Mouse (Mus musculus) forebrain, embryonic 10.5 days (tissue): ENCODE measurements around the gene Ldlrad3. TPM values are rescaled to one million over a fixed set of nuclear protein-coding genes. Genes with fewer than 3 reads are reported as not detected.

ENCODE experiments used
- DNase-seq: peaks from one replicate; pipeline ENCODE4 v3.0.0-alpha.2; 2017; ENCODE audit warnings: low spot score; ENCODE audit errors: extremely low spot score
- H3K27ac ChIP-seq: fragments of 300-500 bp; sonication (generic); 2 replicates; pipeline ENCODE4 v1.5.1; 2016; ENCODE audit warnings: mild to moderate bottlenecking
- H3K27me3 ChIP-seq: fragments of 300-500 bp; sonication (generic); 2 replicates; pipeline ENCODE4 v1.6.1; 2016; ENCODE audit warnings: mild to moderate bottlenecking; ENCODE audit not compliant: poor library complexity, severe bottlenecking
- H3K36me3 ChIP-seq: fragments of 300-500 bp; sonication (generic); replicated peaks from 2 replicates; pipeline ENCODE4 v1.6.1; 2016; ENCODE audit warnings: mild to moderate bottlenecking, moderate library complexity
- H3K4me1 ChIP-seq: fragments of 300-500 bp; sonication (generic); 2 replicates; pipeline ENCODE4 v1.6.1; 2016
- H3K4me3 ChIP-seq: fragments of 300-500 bp; sonication (generic); 2 replicates; pipeline ENCODE4 v1.5.1; 2016; ENCODE audit warnings: mild to moderate bottlenecking, moderate library complexity
- H3K9me3 ChIP-seq: fragments of 300-500 bp; sonication (generic); 2 replicates; pipeline ENCODE4 v1.6.1; 2016; ENCODE audit warnings: mild to moderate bottlenecking, moderate library complexity
- WGBS: fragments of 180-500 bp; shearing (Covaris S2); methylation state at CpG from one replicate; pipeline ENCODE4 v1.1.7; 2016; 5-methylcytosine and 5-hydroxymethylcytosine counted together
- polyA plus RNA-seq: library from polyadenylated mRNA; unstranded; fragments of >200 nt; fragmentation: Nextera tagmentation; extraction: Ambion mirVana; gene quantifications from 2 replicates; pipeline ENCODE4 v1.2.1, GENCODE M21; 2016

Ldlrad3 gene
- polyA plus RNA-seq, 1 experiment from 2014 or later: 54.6 TPM

DNA sequence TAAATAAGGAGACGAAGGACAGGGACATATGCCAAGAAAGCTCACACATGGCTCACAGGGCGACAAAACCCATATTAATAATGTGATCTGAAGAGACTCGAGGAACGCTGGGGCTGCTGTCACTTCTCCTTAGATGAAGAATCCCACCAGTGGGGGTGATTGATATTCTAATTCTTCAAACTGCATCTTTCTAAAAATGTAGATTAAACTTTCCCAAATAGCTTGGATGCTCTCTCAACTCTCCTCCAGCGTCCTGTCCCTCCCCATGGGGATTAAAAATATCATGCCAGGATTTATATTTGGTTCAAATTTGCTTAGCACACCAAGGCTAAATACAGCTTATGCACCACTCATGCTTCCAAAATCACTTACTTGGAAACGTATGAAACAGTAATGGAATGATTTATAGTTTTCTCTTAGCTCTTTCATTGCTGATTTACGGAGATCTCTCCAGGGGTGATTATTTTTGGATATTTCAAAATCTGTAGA, 182.4 kb downstream of the Ldlrad3 start:
- WGBS: 71% methylated on average over 7 of the region's 7 CpGs
- Histone ChIP-seq H3K4me1 (peaks cover 82% of the 10 kb centered on the region), H3K4me3 (no peak overlapping the region; the same call in 1 of the 2 replicates), H3K9me3 (no peaks in the 10 kb centered on the region), H3K27me3 (no peaks in the 10 kb centered on the region), H3K27ac (peak overlapping the region; percentile 87), H3K36me3 (no peaks in the 10 kb centered on the region)
- DNase-seq: no peak

DNA sequence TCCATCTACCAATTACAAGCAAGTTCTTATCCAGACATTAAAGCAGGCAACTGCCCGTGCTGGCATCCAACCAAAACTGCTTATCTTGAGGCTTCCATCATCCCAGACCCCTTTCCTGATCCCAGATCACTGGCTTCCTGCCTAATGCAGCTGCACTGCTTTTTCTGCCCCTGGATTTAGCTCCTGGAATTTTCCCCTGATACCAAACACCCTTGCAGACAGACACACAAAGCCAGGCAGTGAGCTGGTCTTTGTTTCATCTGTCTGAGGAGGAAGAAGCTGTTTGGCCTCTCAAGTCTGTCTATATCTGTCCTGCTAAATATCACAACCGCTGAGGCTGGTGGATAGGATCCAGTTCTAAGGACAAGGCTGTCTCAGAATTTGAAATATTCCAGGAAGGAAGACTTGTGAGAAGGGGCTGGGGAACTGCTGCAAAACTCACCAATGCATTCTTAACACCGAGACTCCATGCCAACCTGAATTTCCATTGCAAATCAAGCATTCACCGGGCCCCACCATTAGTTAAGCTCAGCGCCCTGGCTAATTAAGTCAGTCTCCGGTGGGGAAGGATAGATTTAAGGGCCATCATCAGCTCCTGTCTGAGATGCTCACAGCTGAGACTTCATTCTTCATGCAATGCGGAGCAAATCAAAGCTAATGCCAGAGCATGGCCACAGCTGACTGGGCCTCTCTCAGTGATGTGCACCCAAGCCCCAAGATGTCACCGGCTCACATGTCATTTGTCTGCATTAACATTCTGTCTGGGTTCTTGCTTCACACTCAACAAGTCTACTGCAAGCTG, 183.0 kb downstream of the Ldlrad3 start:
- Histone ChIP-seq H3K36me3 (no peaks in the 10 kb centered on the region), H3K27ac (peak overlapping the region; percentile 87), H3K27me3 (no peaks in the 10 kb centered on the region), H3K4me3 (peak overlapping the region; percentile 16; the same call in 1 of the 2 replicates), H3K4me1 (peaks cover 75% of the 10 kb centered on the region), H3K9me3 (no peaks in the 10 kb centered on the region)
- WGBS: 17% methylated on average over 8 of the region's 8 CpGs
- DNase-seq: peak; percentile 35

DNA sequence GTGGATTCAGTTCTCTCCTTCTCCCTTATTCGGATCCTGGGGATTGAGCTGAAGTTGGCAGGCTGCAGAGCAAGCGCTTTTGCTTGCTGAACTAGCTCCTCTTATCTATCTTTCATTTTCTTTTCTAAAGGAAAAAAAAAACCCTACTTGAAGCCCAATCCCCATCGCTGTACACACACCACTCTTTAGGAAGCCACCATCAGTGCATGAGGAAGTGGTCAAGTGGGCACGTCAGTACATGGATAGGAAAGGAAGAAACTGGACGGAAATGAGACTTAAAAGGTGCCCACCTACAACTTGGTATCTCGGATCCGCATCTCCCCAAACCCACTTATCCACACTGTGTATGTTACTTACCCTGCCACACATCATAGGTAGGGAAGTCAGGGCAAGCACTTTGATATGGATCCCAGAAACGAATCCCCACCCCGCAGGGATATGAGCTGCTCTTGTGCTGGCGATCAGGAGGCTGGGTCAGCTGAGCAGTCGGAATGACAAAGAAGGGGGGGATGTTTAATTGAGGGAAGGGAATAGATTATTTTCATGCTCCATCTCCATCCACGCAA, 183.7 kb downstream of the Ldlrad3 start:
- H3K4me1 ChIP-seq: peaks cover 74% of the 10 kb centered on the region
- no peaks in the 10 kb centered on the region for H3K36me3 ChIP-seq
- DNase-seq: no peak
- H3K4me3 ChIP-seq: peak overlapping the region; percentile 16; the same call in 1 of the 2 replicates
- H3K27ac ChIP-seq: peak overlapping the region; percentile 87
- 58% methylated on average over 12 of the region's 12 CpGs for WGBS
- no peaks in the 10 kb centered on the region for H3K9me3 ChIP-seq
- no peaks in the 10 kb centered on the region for H3K27me3 ChIP-seq

- Histone ChIP-seq H3K4me3 (no peak overlapping the region), H3K27me3 (no peaks in the 10 kb centered on the region), H3K36me3 (no peaks in the 10 kb centered on the region), H3K4me1 (peaks cover 74% of the 10 kb centered on the region), H3K9me3 (no peaks in the 10 kb centered on the region), H3K27ac (peak overlapping the region; percentile 87; the same call in 1 of the 2 replicates)
- 27% methylated on average over 1 of the region's 1 CpGs for WGBS
- DNase-seq: no peak
These were observed 184.5 kb downstream of the Ldlrad3 start for GRCm38 (mm10) chr2:102001661-102002060.

DNA sequence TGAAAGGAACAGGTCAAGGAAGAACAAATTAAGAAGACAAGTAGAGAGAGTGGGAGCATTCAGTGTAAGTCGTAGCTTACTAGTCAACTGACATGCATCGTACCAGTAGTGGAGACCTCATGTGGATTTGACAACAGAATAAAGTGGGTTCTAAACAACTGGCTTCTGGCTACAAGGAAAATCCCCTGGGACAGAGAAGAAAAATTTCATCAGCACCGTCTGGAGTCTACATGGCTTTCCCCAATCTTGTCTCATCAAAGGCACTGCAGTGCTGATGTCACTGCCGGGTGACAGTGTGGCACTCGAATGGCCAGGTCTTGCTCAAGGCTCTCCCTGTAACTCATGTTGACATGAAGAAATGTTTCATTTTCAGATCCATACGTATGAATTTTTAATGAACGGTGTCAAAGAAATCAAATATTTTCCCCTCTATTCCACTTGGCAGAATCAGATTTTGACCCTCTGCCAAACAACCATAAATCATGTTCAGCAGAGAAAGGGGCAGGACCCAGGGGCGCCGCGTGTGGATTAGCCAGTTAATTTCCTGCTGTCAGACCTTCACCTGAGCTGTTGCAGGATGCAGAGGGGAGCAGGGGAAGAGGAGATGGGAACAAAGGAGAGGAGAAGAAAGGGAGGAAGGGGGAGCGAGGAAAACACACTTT, 187.1 kb downstream of the Ldlrad3 start:
- Histone ChIP-seq H3K4me3 (no peak overlapping the region), H3K4me1 (peaks cover 57% of the 10 kb centered on the region), H3K9me3 (no peaks in the 10 kb centered on the region), H3K27me3 (no peaks in the 10 kb centered on the region), H3K27ac (peak overlapping the region; percentile 9; the same call in 1 of the 2 replicates), H3K36me3 (no peaks in the 10 kb centered on the region)
- 90% methylated on average over 11 of the region's 11 CpGs for WGBS
- no peak for DNase-seq

GRCm38 (mm10) chr2:101997013-101997412, 189.2 kb downstream of the Ldlrad3 start:
- Histone ChIP-seq H3K36me3 (no peaks in the 10 kb centered on the region), H3K27me3 (no peaks in the 10 kb centered on the region), H3K4me3 (no peak overlapping the region), H3K4me1 (peaks cover 44% of the 10 kb centered on the region), H3K9me3 (no peaks in the 10 kb centered on the region), H3K27ac (peak overlapping the region; percentile 65; the same call in 1 of the 2 replicates)
- WGBS: 88% methylated on average over 11 of the region's 11 CpGs
- DNase-seq: no peak

DNA sequence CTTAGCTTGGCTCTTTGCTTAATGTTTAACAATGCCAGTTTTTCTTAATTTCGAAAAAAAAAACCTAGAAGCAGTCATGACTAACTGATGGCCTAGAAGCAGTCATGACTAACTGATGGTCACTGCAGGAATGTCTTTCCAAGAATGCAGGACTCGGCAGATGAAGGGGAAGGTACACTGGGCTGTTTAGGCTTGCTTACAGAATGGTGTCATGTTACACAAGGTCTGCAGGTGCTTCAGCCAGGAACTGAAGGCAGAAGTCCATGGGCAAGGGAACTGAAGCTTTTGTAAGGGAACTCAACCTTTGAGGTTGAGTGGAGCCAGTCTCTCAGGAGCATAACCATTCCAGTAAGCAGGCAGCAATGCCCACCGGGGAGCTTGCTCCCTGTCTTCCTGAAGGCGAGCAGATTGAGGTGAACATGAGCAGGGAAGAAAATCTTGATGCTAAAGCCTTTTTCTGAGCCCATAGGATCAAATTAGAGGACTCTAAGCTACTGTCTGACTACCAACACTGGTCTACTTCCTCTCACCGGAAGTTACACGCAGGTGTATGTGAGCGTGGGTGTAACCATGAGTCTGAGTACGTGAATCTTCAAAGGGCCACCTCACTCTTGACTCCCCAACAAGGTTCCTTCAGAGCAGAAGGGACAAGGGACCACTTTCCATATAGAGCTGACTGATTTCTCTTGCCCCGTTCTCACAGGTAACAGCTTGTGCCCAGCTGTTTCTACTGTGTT, 193.4 kb downstream of the Ldlrad3 start:
- H3K36me3 ChIP-seq: no peaks in the 10 kb centered on the region; the same call in 1 of the 2 replicates
- no peaks in the 10 kb centered on the region for H3K9me3 ChIP-seq
- peak overlapping the region; percentile 22; the same call in 1 of the 2 replicates for H3K27ac ChIP-seq
- no peaks in the 10 kb centered on the region for H3K27me3 ChIP-seq
- no peak overlapping the region for H3K4me3 ChIP-seq
- 89% methylated on average over 9 of the region's 9 CpGs for WGBS
- H3K4me1 ChIP-seq: peaks cover 30% of the 10 kb centered on the region
- DNase-seq: no peak

GRCm38 (mm10) chr2:101991726-101992125, 194.5 kb downstream of the Ldlrad3 start:
- 78% methylated on average over 2 of the region's 2 CpGs for WGBS
- Histone ChIP-seq H3K27ac (no peak overlapping the region), H3K27me3 (no peaks in the 10 kb centered on the region), H3K4me3 (no peak overlapping the region), H3K9me3 (no peaks in the 10 kb centered on the region), H3K4me1 (peaks cover 26% of the 10 kb centered on the region), H3K36me3 (no peaks in the 10 kb centered on the region; the same call in 1 of the 2 replicates)
- DNase-seq: no peak

DNA sequence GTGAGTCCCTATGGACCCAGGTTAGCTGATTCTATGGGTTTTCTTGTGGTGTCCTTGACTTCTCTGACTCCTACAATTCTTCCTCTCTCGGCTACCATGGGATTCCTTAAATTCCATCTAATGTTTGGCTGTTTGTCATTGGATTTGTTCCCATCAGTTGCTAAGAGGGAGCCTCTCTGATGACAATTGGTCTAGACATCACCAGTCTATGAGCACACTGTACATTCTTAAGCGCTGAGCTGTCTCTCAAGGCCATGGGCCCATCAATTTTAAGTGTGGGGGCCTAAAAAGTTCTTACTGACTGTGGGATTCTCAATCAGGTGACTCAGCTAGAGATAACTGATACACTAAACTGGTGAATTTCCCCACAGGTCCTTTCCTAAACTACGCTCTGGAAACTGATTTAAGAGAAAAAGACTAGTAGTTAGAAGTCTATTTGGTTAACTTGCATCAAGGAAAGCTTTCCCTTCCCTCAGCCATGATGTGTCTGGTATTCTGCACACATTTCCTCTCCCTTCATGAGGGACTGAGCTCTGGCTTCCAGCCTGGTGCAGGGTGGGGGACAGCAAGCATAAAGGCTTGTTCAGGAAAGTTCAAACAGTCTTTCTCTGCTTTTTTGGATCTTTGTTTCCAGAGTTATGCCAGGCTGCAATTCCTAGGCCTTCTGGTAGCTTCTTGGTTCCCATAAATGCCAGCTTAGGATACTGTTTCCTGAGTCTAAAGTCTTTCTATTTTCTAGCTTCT, 199.7 kb downstream of the Ldlrad3 start:
- Histone ChIP-seq H3K27ac (peak overlapping the region; percentile 62; the same call in 1 of the 2 replicates), H3K4me3 (no peak overlapping the region), H3K36me3 (no peaks in the 10 kb centered on the region; the same call in 1 of the 2 replicates), H3K9me3 (no peaks in the 10 kb centered on the region), H3K27me3 (no peaks in the 10 kb centered on the region), H3K4me1 (peaks cover 53% of the 10 kb centered on the region)
- 85% methylated on average over 3 of the region's 3 CpGs for WGBS
- DNase-seq: no peak

- Histone ChIP-seq H3K9me3 (no peaks in the 10 kb centered on the region), H3K36me3 (no peaks in the 10 kb centered on the region; the same call in 1 of the 2 replicates), H3K27me3 (no peaks in the 10 kb centered on the region), H3K27ac (peak overlapping the region; percentile 92), H3K4me3 (no peak overlapping the region), H3K4me1 (peaks cover 75% of the 10 kb centered on the region)
- 86% methylated on average over 9 of the region's 9 CpGs for WGBS
- DNase-seq: no peak
These were observed 202.2 kb downstream of the Ldlrad3 start for GRCm38 (mm10) chr2:101983853-101984543.

DNA sequence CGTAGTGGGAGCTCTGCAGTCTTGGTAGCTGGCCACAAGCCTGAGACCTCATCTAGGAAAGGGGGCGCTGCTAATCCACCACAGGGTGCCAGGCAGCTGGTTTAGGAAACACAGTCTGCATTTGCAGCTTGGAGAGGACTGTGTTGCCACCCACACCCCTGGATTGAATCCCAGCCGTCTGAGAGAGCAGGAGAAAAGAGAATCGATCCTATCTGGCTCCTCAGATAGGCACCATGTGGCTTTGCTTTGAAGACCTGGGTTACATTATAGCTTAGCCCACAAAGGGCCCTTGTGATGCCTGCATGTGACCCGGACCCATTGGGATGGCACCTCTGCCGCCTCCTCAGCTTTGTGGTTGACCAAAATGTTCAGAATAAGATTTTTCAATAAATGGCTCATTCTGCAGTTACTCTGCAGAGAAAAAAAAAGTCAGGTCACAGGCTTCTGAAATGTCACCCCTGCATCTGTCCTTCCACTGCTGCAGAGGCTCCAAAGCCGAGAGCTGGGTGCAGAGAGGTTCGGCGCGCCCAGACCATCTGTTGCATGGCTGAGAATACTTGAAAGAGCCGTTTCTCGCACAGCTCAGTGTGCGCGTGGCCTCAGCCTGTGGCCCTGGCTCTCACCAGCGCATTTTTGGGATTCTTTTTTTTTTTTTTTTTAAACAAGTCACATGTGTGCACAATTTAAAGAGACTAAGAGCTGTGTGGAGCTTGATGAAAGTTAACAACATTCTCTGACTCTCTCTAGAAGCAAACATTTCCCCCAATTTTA, 202.9 kb downstream of the Ldlrad3 start:
- DNase-seq: no peak
- H3K36me3 ChIP-seq: no peaks in the 10 kb centered on the region
- H3K9me3 ChIP-seq: no peaks in the 10 kb centered on the region
- H3K4me1 ChIP-seq: peaks cover 82% of the 10 kb centered on the region
- H3K4me3 ChIP-seq: no peak overlapping the region
- peak overlapping the region; percentile 92 for H3K27ac ChIP-seq
- no peaks in the 10 kb centered on the region for H3K27me3 ChIP-seq
- 26% methylated on average over 15 of the region's 15 CpGs for WGBS
